Mouse (Mus musculus): ENCODE results near the gene A230050P20Rik.

Gene A230050P20Rik

GRCm38 (mm10) chr9:20897736-20898510, 29.5 kb downstream of the A230050P20Rik start:
- no peak for DNase-seq

- DNase-seq: peak; percentile 93
Observed at GRCm38 (mm10) chr9:20898511-20899073, 30.1 kb downstream of the A230050P20Rik start, which contains the start of gene Eif3g. TSS of gene Eif3g (minus strand) at chr9:20898623.

- DNase-seq: peak; percentile 48
Observed at GRCm38 (mm10) chr9:20901466-20902173, 33.2 kb downstream of the A230050P20Rik start.

- no peak for DNase-seq
Observed at GRCm38 (mm10) chr9:20902174-20902491, 33.7 kb downstream of the A230050P20Rik start.

GRCm38 (mm10) chr9:20909948-20910347, 41.5 kb downstream of the A230050P20Rik start:
- DNase-seq: no peak

- peak; percentile 53 for DNase-seq
Observed at GRCm38 (mm10) chr9:20916160-20916559, 47.7 kb downstream of the A230050P20Rik start.

- no peak for DNase-seq
Observed at GRCm38 (mm10) chr9:20923258-20923657, 54.8 kb downstream of the A230050P20Rik start.
